Mouse (Mus musculus): Measurements from ENCODE around the gene Tmem108.

The Tmem108 gene

GRCm38 (mm10) chr9:103546695-103547645 is 214.7 kb downstream of the Tmem108 start:
- DNase-seq (ENCODE audit: low spot score): no peak

DNA sequence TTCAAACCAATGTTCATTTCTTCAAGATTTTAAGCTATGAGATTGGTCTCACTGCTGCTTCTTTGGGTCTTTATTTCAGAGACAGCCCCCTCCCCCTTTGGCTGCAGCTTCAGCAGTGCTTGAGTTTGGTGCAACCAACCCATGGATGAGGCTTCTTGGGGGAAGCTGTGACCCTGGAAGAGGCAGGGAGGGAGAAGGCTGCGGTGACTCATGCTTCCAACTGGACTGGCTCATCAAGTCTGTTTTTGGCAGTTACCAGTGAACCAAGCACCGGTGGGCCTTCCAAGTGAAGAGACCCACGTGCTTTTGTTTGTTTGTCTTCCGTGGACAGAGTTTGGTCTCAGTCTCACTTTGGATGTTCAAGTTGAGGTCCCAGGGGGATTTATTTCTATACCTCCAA is 215.9 kb downstream of the Tmem108 start:
- DNase-seq (ENCODE audit: low spot score): no peak

- DNase-seq (ENCODE audit: low spot score): no peak
Observed at GRCm38 (mm10) chr9:103545271-103545670, 216.4 kb downstream of the Tmem108 start.

DNA sequence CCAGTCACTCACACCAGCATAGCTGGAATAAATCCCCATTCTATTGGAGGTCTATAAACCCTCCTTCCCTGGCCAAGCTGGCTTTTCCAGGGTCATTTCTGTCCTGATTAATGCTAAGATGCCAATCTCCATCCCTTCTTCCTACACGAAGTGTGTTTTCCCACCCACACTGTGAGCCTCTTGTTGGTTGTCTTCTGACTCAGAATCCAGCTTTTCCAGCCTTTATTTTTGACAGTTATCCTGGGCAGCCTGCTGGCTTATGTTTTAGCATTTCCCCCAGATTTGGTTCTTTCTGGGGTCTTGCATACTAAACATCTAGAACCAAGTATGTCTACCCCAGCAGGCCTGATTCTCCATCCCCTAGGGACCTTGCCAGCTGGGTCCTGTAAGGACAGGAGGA is 217.0 kb downstream of the Tmem108 start:
- no peak for DNase-seq (ENCODE audit: low spot score)

DNA sequence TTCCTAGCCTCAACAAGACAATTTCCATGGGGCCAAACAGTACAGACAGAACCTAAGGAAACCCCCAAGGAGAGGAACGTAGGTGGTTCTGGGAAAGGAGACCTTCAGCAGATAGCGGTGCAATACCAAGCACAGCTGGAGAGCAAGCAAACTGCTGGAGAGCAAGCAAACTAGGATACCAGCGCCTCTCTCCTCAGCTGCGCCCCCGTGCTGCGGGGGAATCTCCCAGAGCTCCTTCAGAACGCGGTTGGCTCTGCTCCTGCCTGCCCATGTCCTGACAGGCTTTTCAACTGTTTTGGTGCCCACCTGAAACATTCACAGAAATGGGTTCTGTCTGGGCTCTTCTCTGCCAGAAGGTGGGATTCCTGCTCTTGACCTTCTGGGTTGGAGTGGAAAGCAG is 221.1 kb downstream of the Tmem108 start:
- DNase-seq (ENCODE audit: low spot score): no peak

DNA sequence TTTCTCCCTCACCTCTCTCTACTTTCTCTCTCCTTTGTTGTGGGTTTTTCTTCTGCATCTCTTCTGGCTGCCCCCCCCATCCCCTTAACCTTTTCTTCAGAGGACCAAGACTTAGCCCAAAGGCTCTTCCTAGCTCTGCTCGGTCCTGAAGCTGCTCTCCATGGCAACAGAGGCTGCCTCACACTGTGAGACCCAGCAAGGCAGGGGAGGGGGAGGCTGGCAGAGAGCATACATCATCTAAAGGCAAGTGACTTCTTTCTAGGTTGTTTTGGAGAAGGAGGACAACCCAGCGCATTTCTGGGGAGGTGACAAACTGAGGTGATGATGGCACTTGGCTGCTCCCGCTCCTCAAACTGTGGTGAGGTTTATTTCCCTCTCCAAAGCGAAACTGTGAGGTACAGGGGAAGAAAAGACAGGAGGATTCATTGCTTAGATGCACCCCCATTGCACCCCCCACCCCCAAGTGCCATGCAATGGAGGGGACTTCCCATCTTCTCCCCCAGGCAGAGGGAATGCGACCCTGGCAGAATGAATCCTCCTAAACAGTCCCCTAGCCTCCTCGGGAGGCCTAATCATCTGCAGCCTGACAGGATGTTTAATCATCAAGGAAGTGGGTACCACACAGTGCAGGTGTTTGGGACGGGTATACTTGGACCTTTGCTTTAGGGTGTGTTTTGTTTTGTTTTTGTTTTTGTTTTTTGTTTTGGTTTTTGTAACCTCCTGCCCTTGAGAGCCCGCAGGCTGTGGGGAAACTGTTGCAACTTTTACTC is 223.4 kb downstream of the Tmem108 start:
- no peak for DNase-seq (ENCODE audit: low spot score)

GRCm38 (mm10) chr9:103536059-103536634 is 225.5 kb downstream of the Tmem108 start:
- no peak for DNase-seq (ENCODE audit: low spot score)

- DNase-seq (ENCODE audit: low spot score): no peak
Observed at GRCm38 (mm10) chr9:103525041-103525537, 236.5 kb downstream of the Tmem108 start.

- DNase-seq (ENCODE audit: low spot score): no peak
Observed at GRCm38 (mm10) chr9:103524600-103524999, 237.0 kb downstream of the Tmem108 start.

- DNase-seq (ENCODE audit: low spot score): no peak
Observed at GRCm38 (mm10) chr9:103523742-103524403, 237.8 kb downstream of the Tmem108 start.

DNA sequence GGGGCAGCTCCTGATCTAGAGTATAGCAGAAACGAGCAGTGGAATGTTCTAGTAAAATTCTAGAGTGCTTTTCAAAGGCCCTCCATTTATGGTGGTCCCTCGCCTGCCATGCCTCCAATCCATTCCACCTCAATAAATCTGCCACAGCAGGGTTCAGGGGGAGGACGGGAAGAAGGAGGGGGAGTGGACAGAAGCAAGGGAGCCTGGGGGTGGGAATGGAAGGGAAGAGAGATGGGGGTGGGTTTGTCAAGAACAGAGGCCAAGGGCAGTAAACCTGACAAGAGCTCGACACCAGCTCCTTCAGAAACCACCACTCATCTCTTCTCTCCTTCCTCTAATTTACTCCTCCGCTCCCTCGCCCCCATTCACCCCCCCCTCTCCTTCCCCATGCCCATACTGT is 238.6 kb downstream of the Tmem108 start:
- no peak for DNase-seq (ENCODE audit: low spot score)

- DNase-seq (ENCODE audit: low spot score): no peak
Observed at GRCm38 (mm10) chr9:103513884-103514283, 247.8 kb downstream of the Tmem108 start.

DNA sequence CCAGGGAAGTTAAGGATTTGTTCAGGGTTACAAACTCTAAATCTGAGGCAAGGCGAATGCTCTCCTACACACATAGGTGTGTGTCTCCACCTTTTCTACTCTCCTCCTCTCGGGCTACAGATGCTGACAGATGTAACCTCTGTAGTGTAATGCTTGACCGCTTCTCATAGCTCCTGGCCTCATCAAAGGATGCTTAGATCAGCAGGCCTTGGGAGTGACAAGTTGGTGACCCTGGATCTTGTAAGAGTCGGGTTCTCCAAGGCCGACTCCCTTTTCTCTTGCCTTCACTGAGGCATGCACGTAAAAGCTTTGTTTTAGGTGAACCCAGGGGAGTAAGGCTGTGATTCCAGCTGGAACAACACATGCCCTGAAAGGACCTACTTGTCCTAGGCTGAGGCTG is 249.4 kb downstream of the Tmem108 start:
- DNase-seq (ENCODE audit: low spot score): no peak

GRCm38 (mm10) chr9:103506968-103507584 is 254.6 kb downstream of the Tmem108 start:
- no peak for DNase-seq (ENCODE audit: low spot score)

GRCm38 (mm10) chr9:103505067-103505466 is 256.6 kb downstream of the Tmem108 start:
- no peak for DNase-seq (ENCODE audit: low spot score)

GRCm38 (mm10) chr9:103504646-103505045 is 257.0 kb downstream of the Tmem108 start:
- DNase-seq (ENCODE audit: low spot score): no peak

- DNase-seq (ENCODE audit: low spot score): no peak
Observed at GRCm38 (mm10) chr9:103503586-103504298, 257.9 kb downstream of the Tmem108 start.

GRCm38 (mm10) chr9:103502655-103503054 is 259.0 kb downstream of the Tmem108 start:
- DNase-seq (ENCODE audit: low spot score): no peak

GRCm38 (mm10) chr9:103501861-103502364 is 259.7 kb downstream of the Tmem108 start:
- DNase-seq (ENCODE audit: low spot score): no peak

GRCm38 (mm10) chr9:103499366-103499765 is 262.3 kb downstream of the Tmem108 start:
- no peak for DNase-seq (ENCODE audit: low spot score)

- DNase-seq (ENCODE audit: low spot score): no peak
Observed at GRCm38 (mm10) chr9:103498699-103499098, 262.9 kb downstream of the Tmem108 start.
